Mouse (Mus musculus): ENCODE data around the gene Tnnt2. TPM values are rescaled to one million over a fixed set of nuclear protein-coding genes. Genes with fewer than 3 reads are reported as not detected.

Gene Tnnt2
- polyA plus RNA-seq (2014; fragmentation: Illumina TruSeq; extraction: RNeasy Lipid Tissue Mini Kit (QIAGEN cat#74804); ENCODE audit: low read depth, low replicate concordance) = not detected

DNA sequence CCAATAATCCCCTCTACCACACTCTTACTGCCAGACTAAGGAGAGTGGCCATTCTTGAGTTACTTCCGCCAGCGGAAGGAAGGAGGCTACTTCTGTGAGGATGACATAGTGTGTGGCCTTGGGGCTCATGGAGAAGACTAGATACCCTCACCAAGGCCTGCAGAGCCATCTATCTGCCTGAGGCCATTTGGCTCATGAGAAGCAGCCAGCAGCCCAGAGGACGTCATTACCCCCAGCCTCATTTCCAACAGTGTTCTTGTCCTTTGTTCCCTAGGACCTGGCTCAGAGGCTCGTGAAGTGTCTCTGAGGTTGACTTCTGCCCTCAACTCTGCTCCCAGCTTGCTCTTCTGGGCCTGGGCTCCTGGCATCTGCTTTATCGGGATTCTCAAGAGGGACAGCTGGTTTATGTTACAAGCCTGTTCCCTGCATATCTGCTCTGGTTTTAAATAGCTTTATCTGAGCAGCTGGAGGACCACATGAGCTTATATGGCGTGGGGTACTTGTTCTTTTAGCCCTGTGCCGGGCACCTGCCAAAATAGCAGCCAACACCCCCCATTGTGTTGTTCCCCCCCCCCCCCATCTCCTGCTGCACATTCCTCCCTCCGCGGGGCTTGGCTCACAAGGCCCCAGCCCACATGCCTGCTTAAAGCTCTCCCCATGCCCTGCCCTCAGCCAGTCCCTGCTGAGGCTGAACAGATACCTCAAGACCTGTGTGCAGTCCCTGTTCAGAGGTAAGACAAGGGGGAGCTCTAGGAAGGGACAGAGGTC, at the start of gene Tnnt2:
Gene Tnnt2 (plus strand): TSS at position 639 of the 768 bp plus-strand sequence.

DNA sequence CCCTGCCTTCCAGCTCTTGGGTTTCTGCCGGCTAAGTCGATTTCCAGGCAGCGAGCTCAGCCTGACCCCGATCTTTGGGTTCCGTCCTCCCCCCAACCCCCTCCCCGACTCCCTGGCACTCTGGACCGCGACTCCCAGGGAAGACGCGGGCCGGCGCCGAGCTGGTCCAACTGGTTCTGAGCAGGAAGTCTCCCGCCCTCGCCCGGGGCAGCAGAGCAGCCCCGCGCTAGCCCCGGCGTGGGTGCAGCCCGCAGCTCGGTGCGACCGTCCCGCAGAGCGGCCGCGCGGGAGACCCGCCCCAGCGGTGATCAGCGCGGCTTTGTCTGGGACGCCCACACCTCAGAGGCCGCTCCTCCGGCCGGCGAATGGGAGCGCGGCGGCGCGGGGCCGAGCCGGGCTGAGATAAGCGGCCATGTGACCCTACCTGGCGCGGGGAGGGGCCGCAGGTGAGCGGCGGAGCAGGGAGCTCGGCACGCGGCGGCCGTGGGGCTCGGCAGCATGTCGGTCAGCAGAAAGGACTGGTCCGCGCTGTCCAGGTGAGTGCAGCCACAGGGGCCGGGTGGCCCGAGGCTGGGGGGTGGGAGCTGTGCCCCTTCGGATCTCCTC, 17.6 kb upstream of the Tnnt2 start, which contains the start of gene Lad1:
Gene Lad1 (plus strand): TSS at position 118 of the 606 bp plus-strand sequence.

Other genes starting within 250 kb of the Tnnt2 start
- 1.2 TPM for gene Nav1, start 229.1 kb upstream of the Tnnt2 start, polyA plus RNA-seq (2014; fragmentation: Illumina TruSeq; extraction: RNeasy Lipid Tissue Mini Kit (QIAGEN cat#74804); ENCODE audit: low read depth, low replicate concordance)
- 4.2 TPM for gene Csrp1, start 116.3 kb upstream of the Tnnt2 start, polyA plus RNA-seq (2014; fragmentation: Illumina TruSeq; extraction: RNeasy Lipid Tissue Mini Kit (QIAGEN cat#74804); ENCODE audit: low read depth, low replicate concordance)
- gene Phlda3, start 70.2 kb upstream of the Tnnt2 start, polyA plus RNA-seq (2014; fragmentation: Illumina TruSeq; extraction: RNeasy Lipid Tissue Mini Kit (QIAGEN cat#74804); ENCODE audit: low read depth, low replicate concordance) = not detected
- gene Tnni1, start 56.9 kb upstream of the Tnnt2 start, polyA plus RNA-seq (2014; fragmentation: Illumina TruSeq; extraction: RNeasy Lipid Tissue Mini Kit (QIAGEN cat#74804); ENCODE audit: low read depth, low replicate concordance) = not detected
- 0.29 TPM for gene Lad1, start 17.8 kb upstream of the Tnnt2 start, polyA plus RNA-seq (2014; fragmentation: Illumina TruSeq; extraction: RNeasy Lipid Tissue Mini Kit (QIAGEN cat#74804); ENCODE audit: low read depth, low replicate concordance)
- not detected for gene Pkp1, start 82.9 kb downstream of the Tnnt2 start, polyA plus RNA-seq (2014; fragmentation: Illumina TruSeq; extraction: RNeasy Lipid Tissue Mini Kit (QIAGEN cat#74804); ENCODE audit: low read depth, low replicate concordance)
- gene Igfn1, start 170.0 kb downstream of the Tnnt2 start, polyA plus RNA-seq (2014; fragmentation: Illumina TruSeq; extraction: RNeasy Lipid Tissue Mini Kit (QIAGEN cat#74804); ENCODE audit: low read depth, low replicate concordance) = not detected
- 2.5 TPM for gene Tmem9, start 171.8 kb downstream of the Tnnt2 start, polyA plus RNA-seq (2014; fragmentation: Illumina TruSeq; extraction: RNeasy Lipid Tissue Mini Kit (QIAGEN cat#74804); ENCODE audit: low read depth, low replicate concordance)
- gene Ascl5, start 214.4 kb downstream of the Tnnt2 start, polyA plus RNA-seq (2014; fragmentation: Illumina TruSeq; extraction: RNeasy Lipid Tissue Mini Kit (QIAGEN cat#74804); ENCODE audit: low read depth, low replicate concordance) = not detected
- gene Cacna1s, start 216.4 kb downstream of the Tnnt2 start, polyA plus RNA-seq (2014; fragmentation: Illumina TruSeq; extraction: RNeasy Lipid Tissue Mini Kit (QIAGEN cat#74804); ENCODE audit: low read depth, low replicate concordance) = not detected